Mouse (Mus musculus): ENCODE measurements around the gene Itpkb. TPM values are rescaled to one million over a fixed set of nuclear protein-coding genes. Genes with fewer than 3 reads are reported as not detected.

Itpkb gene
- polyA plus RNA-seq, 1 experiment from 2014 or later: 3.7 TPM

DNA sequence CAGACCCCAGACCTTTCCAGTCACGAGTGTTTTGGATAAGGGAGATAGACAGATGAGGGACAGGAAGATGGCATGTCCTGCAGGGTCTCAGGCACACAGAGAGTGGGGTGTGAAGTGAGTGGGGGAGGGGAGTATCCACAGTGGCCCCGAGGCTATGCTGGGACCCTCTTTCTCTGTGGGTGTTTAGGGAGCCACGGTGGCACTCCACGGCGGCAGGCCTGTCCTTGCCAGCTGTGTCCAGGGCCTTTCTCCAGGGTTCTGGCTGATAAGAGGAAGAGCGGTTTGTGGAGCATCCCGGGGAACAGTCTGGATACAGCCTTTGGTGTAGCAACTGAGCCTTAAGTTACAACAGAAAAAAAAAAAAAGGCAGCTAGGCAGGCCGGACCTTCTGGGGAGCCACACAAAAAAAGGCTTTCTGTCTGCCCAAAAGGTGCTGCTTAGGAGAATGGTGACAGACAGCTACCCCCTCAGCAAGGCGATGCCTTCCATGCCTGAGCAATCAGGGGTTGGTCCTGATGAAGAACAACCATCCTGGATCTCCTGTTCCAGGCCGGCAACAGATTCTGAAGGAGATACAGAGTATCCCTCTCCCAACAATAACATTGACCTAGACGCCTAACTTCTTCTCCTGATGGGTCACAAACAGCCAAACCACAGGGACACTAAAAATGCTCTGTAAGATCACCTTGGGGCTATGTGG, 76.2 kb downstream of the Itpkb start:
- peak overlapping the region; percentile 74; the same call in 1 of the 2 replicates for H3K27ac ChIP-seq (replicated peaks)
- no peak overlapping the region for H3K4me2 ChIP-seq
- H3K9ac ChIP-seq: no peak overlapping the region

DNA sequence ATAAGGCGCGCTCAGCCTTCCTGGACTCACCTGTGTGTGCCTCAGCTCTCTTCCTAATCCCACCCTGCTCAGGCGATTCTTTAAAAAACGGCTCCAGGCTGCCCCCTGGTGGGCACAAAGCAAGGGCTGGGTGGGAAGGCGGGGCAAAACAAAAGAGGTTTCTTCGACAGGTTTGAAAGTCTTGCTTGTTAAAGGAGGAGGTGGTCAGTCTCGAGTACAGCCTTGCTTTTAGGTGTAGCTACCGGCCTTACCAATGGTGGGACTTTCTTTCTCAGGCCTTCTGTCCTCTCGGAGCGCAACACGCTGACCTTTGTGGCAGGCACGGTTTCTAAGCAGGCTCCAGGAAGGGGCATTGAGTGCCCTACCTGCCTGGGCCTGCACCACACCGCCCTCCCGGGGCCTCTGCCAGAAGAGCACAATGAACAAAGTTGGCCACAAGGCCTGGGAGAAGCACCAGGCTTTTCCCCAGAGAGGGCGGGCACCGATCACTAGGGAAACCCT, 76.9 kb downstream of the Itpkb start:
- Histone ChIP-seq H3K27ac (replicated peaks) (peak overlapping the region; percentile 74), H3K4me1 (replicated peaks) (peaks cover 22% of the 10 kb centered on the region)

More for the DNA sequence above, 76.2 kb downstream of the Itpkb start:
- Histone ChIP-seq H3K4me1 (replicated peaks) (peaks cover 22% of the 10 kb centered on the region), H3K4me3 (no peak overlapping the region), H3K27me3 (no peaks in the 10 kb centered on the region), H3K9me3 (no peaks in the 10 kb centered on the region), H3K36me3 (no peaks in the 10 kb centered on the region)
- 78% methylated on average over 11 of the region's 11 CpGs for WGBS
- ATAC-seq (ENCODE audit: low FRiP score, low read depth): no peak

DNA sequence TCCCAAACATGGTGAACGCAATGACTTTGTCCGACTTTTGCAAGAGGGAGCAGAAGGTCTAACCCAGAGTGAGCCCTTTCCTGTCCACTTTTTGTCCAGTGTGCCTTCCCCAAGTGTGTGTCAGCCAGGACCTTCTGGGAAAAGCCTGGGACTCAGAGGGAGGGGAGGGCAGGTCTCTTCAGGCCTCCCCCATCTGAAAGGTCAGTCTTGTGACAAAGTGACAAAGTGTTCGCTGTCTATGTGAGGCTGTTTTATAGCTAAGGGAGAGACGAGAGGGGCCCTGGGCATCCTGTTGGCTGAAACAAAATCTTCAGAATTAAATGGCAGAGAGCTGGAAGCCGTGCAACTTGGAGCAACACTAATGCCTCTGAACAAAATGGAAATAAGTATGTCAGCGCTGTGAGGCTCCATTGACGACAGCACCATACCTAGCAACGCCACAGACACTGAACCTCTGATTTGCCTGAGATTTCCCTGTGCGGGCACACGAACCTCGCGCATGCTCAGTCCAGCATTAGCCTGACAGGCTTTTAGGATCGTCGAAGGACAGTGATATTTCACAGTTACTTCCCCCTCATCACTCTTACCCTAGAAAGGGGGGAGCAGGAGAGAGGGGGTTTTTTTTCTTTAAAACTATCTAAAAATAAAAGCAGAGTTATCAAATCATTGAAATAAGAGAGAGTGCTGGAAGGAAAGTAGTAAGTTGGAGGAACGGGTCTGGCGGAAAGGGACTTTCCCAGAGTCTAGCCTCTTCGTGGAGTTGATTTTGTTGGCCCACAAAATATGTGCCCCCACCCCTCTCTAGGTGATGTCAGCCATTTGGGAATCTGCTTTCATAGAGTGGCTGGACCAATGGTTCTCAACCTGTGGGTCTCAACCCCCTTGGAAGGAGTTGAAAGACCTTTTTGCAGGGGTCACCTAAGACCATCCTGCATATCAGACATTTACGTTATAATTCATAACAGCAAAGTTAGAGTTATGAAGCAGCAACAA, 77.7 kb downstream of the Itpkb start:
- H3K27ac ChIP-seq (replicated peaks): peak overlapping the region; percentile 74
- peaks cover 22% of the 10 kb centered on the region for H3K4me1 ChIP-seq (replicated peaks)
- H3K9ac ChIP-seq: no peak overlapping the region
- H3K4me2 ChIP-seq: no peak overlapping the region
- 72% methylated on average over 18 of the region's 18 CpGs for WGBS
- H3K36me3 ChIP-seq: no peaks in the 10 kb centered on the region
- H3K9me3 ChIP-seq: no peaks in the 10 kb centered on the region
- ATAC-seq (ENCODE audit: low FRiP score, low read depth): peak; percentile 55
- H3K27me3 ChIP-seq: no peaks in the 10 kb centered on the region
- H3K4me3 ChIP-seq: no peak overlapping the region

More for the DNA sequence above, 76.9 kb downstream of the Itpkb start:
- Histone ChIP-seq H3K4me3 (no peak overlapping the region), H3K9ac (no peak overlapping the region), H3K27me3 (no peaks in the 10 kb centered on the region), H3K9me3 (no peaks in the 10 kb centered on the region), H3K4me2 (peak overlapping the region; percentile 40), H3K36me3 (no peaks in the 10 kb centered on the region)
- WGBS: 12% methylated on average over 16 of the region's 16 CpGs
- ATAC-seq (ENCODE audit: low FRiP score, low read depth): peak; percentile 79

DNA sequence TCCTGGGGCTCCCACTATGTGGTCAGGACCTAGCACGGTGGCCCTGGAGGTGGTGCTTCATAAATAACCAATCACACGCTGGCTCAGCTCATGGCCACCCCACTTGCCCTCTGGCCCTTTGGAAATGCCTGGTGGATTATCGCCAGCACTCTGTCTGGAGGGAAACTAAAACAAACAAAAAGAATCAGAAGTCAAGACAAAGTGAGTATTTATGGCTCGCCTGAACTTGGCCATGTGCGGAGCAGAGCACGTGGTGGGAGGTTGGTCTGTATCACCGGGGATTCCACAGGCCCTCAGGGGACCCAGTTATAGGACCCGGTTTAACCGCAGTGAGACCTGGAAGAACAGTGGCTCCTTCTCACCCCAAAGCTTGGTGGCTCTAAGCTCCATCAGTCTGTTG, 78.5 kb downstream of the Itpkb start:
- H3K9me3 ChIP-seq: no peaks in the 10 kb centered on the region
- H3K27ac ChIP-seq (replicated peaks): 0 out of 2 replicates have a peak overlapping the region, but pooled peaks have one; percentile 74
- ATAC-seq (ENCODE audit: low FRiP score, low read depth): no peak
- no peak overlapping the region for H3K4me3 ChIP-seq
- peaks cover 22% of the 10 kb centered on the region for H3K4me1 ChIP-seq (replicated peaks)
- no peaks in the 10 kb centered on the region for H3K36me3 ChIP-seq
- no peaks in the 10 kb centered on the region for H3K27me3 ChIP-seq
- 76% methylated on average over 9 of the region's 9 CpGs for WGBS
- no peak overlapping the region for H3K4me2 ChIP-seq
- H3K9ac ChIP-seq: no peak overlapping the region

DNA sequence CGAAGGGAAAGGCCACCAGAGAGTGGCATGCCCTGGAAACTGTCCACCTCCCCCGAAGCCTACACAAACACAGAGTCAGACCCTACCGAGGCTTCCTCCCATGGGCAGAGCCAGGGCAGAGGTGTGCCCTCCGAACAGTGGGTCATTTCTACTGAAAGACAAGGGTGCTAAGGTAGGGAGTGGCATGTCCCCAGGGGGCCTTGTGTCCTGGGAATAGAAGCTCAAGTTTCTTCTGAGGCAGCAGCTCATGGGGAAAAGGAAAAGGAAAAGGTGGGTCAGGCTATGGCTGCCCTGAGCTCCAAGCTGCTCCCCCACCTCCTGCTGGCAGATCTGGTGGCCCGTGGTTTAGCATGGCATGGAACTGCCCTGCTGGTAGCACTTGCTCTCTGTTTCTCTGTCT, 79.5 kb downstream of the Itpkb start:
- H3K4me1 ChIP-seq (replicated peaks): peaks cover 22% of the 10 kb centered on the region
- WGBS: 69% methylated on average over 5 of the region's 5 CpGs
- H3K27ac ChIP-seq (replicated peaks): no peak overlapping the region
- ATAC-seq (ENCODE audit: low FRiP score, low read depth): no peak
- H3K36me3 ChIP-seq: no peaks in the 10 kb centered on the region
- no peaks in the 10 kb centered on the region for H3K9me3 ChIP-seq
- H3K4me3 ChIP-seq: no peak overlapping the region
- no peak overlapping the region for H3K9ac ChIP-seq
- no peaks in the 10 kb centered on the region for H3K27me3 ChIP-seq
- H3K4me2 ChIP-seq: no peak overlapping the region

DNA sequence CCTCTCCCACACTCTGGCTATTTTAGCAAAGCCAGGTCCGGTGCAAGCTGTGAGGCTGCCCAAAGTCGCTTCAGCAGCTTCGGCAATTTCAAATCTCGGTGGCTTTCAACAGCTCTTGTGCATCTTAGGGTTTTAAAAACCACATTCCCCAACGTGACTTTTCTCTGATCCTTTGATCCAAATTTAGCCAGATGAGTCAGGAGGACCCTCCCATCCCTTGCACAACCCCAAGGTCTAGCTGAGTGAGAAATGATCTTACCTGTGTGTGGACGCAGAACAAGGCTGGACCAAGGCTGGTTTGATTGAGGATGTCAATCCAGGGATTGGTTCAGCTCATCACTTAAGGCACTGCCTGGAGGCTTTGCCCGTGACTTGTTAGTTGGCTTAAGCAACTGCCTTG, 80.0 kb downstream of the Itpkb start:
- no peak overlapping the region for H3K4me2 ChIP-seq
- WGBS: 73% methylated on average over 7 of the region's 7 CpGs
- no peaks in the 10 kb centered on the region for H3K27me3 ChIP-seq
- no peak overlapping the region for H3K9ac ChIP-seq
- no peak for ATAC-seq (ENCODE audit: low FRiP score, low read depth)
- H3K4me3 ChIP-seq: no peak overlapping the region
- H3K36me3 ChIP-seq: no peaks in the 10 kb centered on the region
- no peaks in the 10 kb centered on the region for H3K9me3 ChIP-seq
- H3K4me1 ChIP-seq (replicated peaks): peaks cover 22% of the 10 kb centered on the region
- no peak overlapping the region for H3K27ac ChIP-seq (replicated peaks)

DNA sequence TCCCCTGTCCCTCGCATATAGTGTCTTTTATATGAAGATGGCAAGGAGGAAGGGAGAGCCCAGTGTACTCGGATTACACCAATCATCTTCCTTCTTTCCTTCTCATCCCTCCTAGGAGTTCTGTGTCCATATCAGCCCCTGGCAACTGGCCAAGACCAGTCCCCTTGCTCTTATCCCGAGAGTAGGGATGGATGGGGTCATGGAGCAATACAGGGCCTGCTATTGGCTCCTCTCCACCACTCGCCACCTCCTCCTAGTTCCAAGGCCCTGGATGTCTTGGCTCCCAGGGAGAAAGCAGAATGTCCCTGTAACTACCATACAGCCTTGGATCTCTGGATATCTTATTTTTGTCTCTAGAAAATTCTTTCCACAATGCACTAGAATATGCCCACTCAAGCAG, 84.8 kb downstream of the Itpkb start:
- Histone ChIP-seq H3K4me2 (no peak overlapping the region), H3K27me3 (no peaks in the 10 kb centered on the region), H3K36me3 (no peaks in the 10 kb centered on the region), H3K9me3 (no peaks in the 10 kb centered on the region), H3K27ac (replicated peaks) (no peak overlapping the region), H3K9ac (no peak overlapping the region), H3K4me1 (replicated peaks) (no peaks in the 10 kb centered on the region; the same call in 1 of the 2 replicates), H3K4me3 (no peak overlapping the region)
- 61% methylated on average over 4 of the region's 4 CpGs for WGBS
- ATAC-seq (ENCODE audit: low FRiP score, low read depth): no peak

DNA sequence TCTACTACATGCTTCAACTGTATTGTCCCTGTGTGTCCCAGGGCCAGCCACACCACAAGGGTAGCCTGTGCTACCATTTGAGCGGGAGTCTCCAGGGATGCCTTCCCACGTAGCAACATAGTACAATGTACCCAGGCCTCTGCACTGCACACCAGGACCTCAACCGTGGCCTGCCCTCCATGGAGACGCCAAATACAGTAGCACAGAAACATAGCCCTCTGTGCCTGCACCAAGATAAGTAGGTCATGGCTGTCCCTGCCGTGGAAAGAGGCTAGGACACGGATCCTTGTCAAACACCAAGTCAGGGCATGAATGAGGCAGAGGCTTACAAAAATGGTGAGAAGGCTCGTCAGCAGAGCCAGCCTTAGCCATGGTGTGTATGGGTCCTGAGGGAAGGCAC, 85.6 kb downstream of the Itpkb start:
- no peaks in the 10 kb centered on the region for H3K9me3 ChIP-seq
- H3K4me1 ChIP-seq (replicated peaks): peaks cover 7% of the 10 kb centered on the region
- H3K36me3 ChIP-seq: no peaks in the 10 kb centered on the region
- no peak overlapping the region for H3K9ac ChIP-seq
- ATAC-seq (ENCODE audit: low FRiP score, low read depth): no peak
- H3K4me2 ChIP-seq: no peak overlapping the region
- no peaks in the 10 kb centered on the region for H3K27me3 ChIP-seq
- no peak overlapping the region for H3K4me3 ChIP-seq
- 91% methylated on average over 7 of the region's 7 CpGs for WGBS
- H3K27ac ChIP-seq (replicated peaks): no peak overlapping the region

DNA sequence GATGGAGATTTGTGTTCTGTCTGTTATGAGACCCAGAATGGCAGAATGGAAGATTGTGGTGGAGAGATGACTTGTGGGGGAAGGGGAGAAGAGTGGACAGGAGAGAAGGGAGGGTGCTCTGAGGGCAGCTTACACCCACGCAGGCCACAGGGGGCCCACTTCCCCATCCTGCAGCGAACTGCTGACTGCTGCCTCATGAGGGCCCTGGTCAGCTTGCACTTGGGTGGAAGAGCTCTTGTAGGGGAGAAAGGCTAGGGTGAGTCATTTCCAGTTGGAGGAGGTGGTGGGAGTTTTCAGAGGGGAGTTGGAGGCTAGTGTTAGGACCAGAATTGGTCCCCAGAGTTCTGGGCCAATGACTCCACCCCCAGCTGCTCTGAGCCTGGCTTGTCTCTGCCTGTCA, 86.8 kb downstream of the Itpkb start:
- 69% methylated on average over 2 of the region's 2 CpGs for whole genome bisulfite sequencing
- Histone ChIP-seq H3K36me3 (no peaks in the 10 kb centered on the region), H3K4me3 (no peak overlapping the region), H3K4me1 (replicated peaks) (peaks cover 19% of the 10 kb centered on the region), H3K9me3 (no peaks in the 10 kb centered on the region), H3K4me2 (no peak overlapping the region), H3K27ac (replicated peaks) (no peak overlapping the region), H3K9ac (no peak overlapping the region), H3K27me3 (no peaks in the 10 kb centered on the region)
- no peak for ATAC-seq (ENCODE audit: low FRiP score, low read depth)

DNA sequence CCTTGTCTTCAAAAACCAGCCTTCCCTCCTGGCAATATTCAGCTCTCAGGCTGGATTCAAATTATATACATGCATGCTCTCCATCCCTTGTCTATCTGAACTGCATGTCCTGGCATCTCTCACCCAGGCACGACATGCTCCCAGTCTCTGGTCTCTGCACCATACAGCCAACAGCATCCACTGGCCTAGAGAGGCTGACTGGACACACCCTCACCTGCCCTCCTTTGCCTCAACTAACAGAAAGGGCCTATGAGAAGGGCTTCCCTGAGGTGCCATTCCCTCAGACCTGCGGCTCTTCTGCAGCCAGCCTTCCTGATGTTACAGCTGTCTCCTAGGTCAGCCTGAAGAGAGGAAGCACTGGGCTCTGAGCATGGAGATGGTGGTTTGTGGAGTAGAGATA, 88.8 kb downstream of the Itpkb start:
- no peaks in the 10 kb centered on the region for H3K9me3 ChIP-seq
- H3K4me3 ChIP-seq: no peak overlapping the region
- peaks cover 19% of the 10 kb centered on the region for H3K4me1 ChIP-seq (replicated peaks)
- ATAC-seq (ENCODE audit: low FRiP score, low read depth): no peak
- H3K27ac ChIP-seq (replicated peaks): no peak overlapping the region
- H3K36me3 ChIP-seq: no peaks in the 10 kb centered on the region
- H3K4me2 ChIP-seq: no peak overlapping the region
- H3K9ac ChIP-seq: no peak overlapping the region
- 87% methylated on average over 2 of the region's 2 CpGs for WGBS
- no peaks in the 10 kb centered on the region for H3K27me3 ChIP-seq

DNA sequence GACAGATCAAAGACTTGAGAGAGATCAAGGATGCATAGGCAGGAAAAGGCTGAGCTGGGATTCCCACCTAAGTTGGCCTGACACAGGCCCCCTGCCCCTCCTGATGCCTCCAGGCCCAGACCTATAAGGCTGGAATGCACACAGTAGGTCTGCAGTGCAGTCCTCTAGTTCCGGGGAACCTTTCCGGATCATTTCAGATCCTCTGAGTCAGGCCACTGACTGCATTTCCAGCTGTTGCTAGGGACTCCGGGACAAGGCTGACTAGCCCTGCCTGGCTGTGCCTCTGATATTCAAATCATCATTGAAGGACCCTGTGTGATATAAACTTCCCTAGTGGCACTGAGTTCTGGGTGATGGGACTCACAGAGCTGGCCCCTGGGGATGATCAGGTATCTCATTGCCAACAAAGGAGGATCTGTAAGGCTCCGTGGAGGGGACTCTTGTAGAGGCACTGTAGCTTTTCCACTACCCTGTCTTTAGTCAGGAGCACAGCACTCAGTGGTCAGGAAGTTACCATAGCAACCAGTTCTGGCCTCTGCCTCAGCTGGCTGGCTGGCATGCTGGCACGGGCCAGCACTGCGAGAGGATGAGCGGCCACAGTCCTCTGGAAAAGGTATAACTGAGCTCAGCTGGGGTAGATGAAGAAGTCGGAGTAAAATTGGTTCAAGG, 90.3 kb downstream of the Itpkb start:
- H3K9me3 ChIP-seq: no peaks in the 10 kb centered on the region
- peak; percentile 89 for ATAC-seq (ENCODE audit: low FRiP score, low read depth)
- no peaks in the 10 kb centered on the region for H3K36me3 ChIP-seq
- peak overlapping the region; percentile 33 for H3K4me2 ChIP-seq
- H3K4me1 ChIP-seq (replicated peaks): peaks cover 19% of the 10 kb centered on the region
- H3K9ac ChIP-seq: 0 out of 2 replicates have a peak overlapping the region, but pooled peaks have one; percentile 1
- no peaks in the 10 kb centered on the region for H3K27me3 ChIP-seq
- H3K27ac ChIP-seq (replicated peaks): peak overlapping the region; percentile 56
- 17% methylated on average over 8 of the region's 8 CpGs for WGBS
- no peak overlapping the region for H3K4me3 ChIP-seq
